Mouse (Mus musculus) limb, embryonic 14.5 days (tissue): Measurements from ENCODE around the gene Fgfr2. TPM values are rescaled to one million over a fixed set of nuclear protein-coding genes. Genes with fewer than 3 reads are reported as not detected.

Source experiments
- ATAC-seq: fragments of 200-750 bp; cut with Nextera tagmentation; 2 replicates; pipeline ENCODE4 v1.8.0; 2017; ENCODE audit warnings: low read depth, moderate number of reproducible peaks, moderate TSS enrichment; ENCODE audit not compliant: low FRiP score
- DNase-seq: peaks from one replicate; pipeline ENCODE4 v3.0.0-alpha.2; 2015; ENCODE audit warnings: low spot score
- H3K27ac ChIP-seq: fragments of 300-500 bp; sonication (generic); replicated peaks from 2 replicates; pipeline ENCODE4 v1.5.1; 2014; ENCODE audit warnings: low read depth, mild to moderate bottlenecking, low read length, moderate library complexity, mixed read lengths
- H3K27me3 ChIP-seq: fragments of 300-500 bp; sonication (generic); 2 replicates; pipeline ENCODE4 v1.6.1; 2014; ENCODE audit warnings: low read length, mixed read lengths; ENCODE audit not compliant: control insufficient read depth, insufficient read depth
- H3K36me3 ChIP-seq: fragments of 300-500 bp; sonication (generic); 2 replicates; pipeline ENCODE4 v1.6.1; 2014; ENCODE audit warnings: mild to moderate bottlenecking, low read length, moderate library complexity, mixed read lengths; ENCODE audit not compliant: control insufficient read depth, insufficient read depth
- H3K4me1 ChIP-seq: fragments of 300-500 bp; sonication (generic); 2 replicates; pipeline ENCODE4 v1.6.1; 2014; ENCODE audit warnings: antibody characterized with exemption, low read length, mixed read lengths; ENCODE audit not compliant: control insufficient read depth, insufficient read depth
- H3K4me2 ChIP-seq: fragments of 300-500 bp; sonication (generic); replicated peaks from 2 replicates; pipeline ENCODE4 v1.6.1; 2014; ENCODE audit warnings: low read depth, mild to moderate bottlenecking, low read length, moderate library complexity; ENCODE audit not compliant: severe bottlenecking
- H3K4me3 ChIP-seq: fragments of 300-500 bp; sonication (generic); replicated peaks from 2 replicates; pipeline ENCODE4 v1.5.1; 2014; ENCODE audit warnings: low read length
- H3K9ac ChIP-seq: fragments of 300-500 bp; sonication (generic); 2 replicates; pipeline ENCODE4 v1.6.1; 2014; ENCODE audit warnings: mild to moderate bottlenecking, low read depth, low read length, moderate library complexity; ENCODE audit not compliant: severe bottlenecking
- H3K9me3 ChIP-seq: fragments of 300-500 bp; sonication (generic); 2 replicates; pipeline ENCODE4 v1.6.1; 2016; ENCODE audit warnings: low read length; ENCODE audit not compliant: control insufficient read depth
- POLR2A ChIP-seq: fragments of 200-500 bp; IDR thresholded peaks from 2 replicates; pipeline ENCODE4 v1.8.0; 2012; ENCODE audit warnings: inconsistent platforms, mild to moderate bottlenecking, moderate library complexity, borderline replicate concordance; ENCODE audit not compliant: insufficient read depth, insufficient read length; ENCODE audit errors: extremely low read depth
- whole genome bisulfite sequencing: fragments of 180-500 bp; shearing (Covaris S2); extraction: QIAGEN DNeasy Blood & Tissue Kit; methylation state at CpG from one replicate; pipeline ENCODE4 v1.1.7; 2014; 5-methylcytosine and 5-hydroxymethylcytosine counted together
- polyA plus RNA-seq, 2 experiments: library from polyadenylated mRNA; depleted of rRNA in 1 of 2; stranded (reverse) in 1 of 2; unstranded in 1 of 2; fragments of >200 nt; fragmentation: Nextera tagmentation in 1 of 2; extraction: Ambion mirVana in 1 of 2; gene quantifications; 2 replicates each; pipeline versions ENCODE4 v1.2.1 to v1.2.3; 2012 to 2014

The Fgfr2 gene
- polyA plus RNA-seq, 2 experiments, result 131 to 133 TPM

- 66% methylated on average over 2 of the region's 2 CpGs for WGBS
- no peak overlapping the region for H3K4me3 ChIP-seq
- no peak overlapping the region for H3K27ac ChIP-seq
- DNase-seq, result no peak
- no peaks in the 10 kb centered on the region for H3K4me1 ChIP-seq
- ATAC-seq, result no peak
- H3K27me3 ChIP-seq, result no peaks in the 10 kb centered on the region
- no peak for TF ChIP-seq POLR2A
- peaks cover 5% of the 10 kb centered on the region; the same call in 1 of the 2 replicates for H3K36me3 ChIP-seq
- H3K4me2 ChIP-seq, result no peak overlapping the region
- H3K9me3 ChIP-seq, result no peaks in the 10 kb centered on the region
- no peak overlapping the region for H3K9ac ChIP-seq
These were observed 2204.9 kb downstream of the Fgfr2 start for GRCm38 (mm10) chr7:130918260-130918659.

DNA sequence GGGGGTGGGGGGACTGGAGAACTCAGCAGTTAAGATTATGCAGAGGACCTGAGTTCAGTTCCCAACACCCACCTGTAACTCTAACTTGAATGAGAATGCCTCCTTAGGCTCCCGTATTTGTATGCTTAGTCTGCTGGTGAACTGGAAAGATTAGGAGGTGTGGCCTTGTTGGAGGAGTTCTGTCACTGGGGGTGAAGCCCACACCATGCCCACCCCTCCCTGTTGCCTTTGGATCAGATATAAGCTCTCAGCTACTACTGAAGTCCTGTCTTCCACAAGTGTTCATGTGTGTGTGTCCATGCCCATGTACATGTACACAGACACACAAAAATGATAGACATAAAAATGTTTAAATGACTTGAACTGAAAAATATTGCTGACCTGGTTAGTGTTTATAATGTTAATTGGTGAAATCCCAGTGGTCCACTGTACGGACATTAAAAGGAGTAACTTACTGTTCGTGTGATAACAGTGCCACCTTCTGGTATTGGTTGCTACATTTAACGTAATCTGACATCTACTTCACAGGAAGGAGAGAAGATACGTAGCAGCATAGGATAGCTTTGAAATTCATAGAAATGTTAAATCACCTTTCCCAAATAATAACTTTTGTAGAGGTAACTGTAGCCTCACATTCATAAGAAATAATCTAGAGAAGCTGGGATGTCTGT lies 2208.3 kb downstream of the Fgfr2 start:
- no peak for ATAC-seq
- H3K9me3 ChIP-seq, result no peaks in the 10 kb centered on the region
- H3K27me3 ChIP-seq, result no peaks in the 10 kb centered on the region
- no peak overlapping the region for H3K4me3 ChIP-seq
- peak; percentile 61 for DNase-seq
- TF ChIP-seq POLR2A, result no peak
- H3K36me3 ChIP-seq, result peaks cover 16% of the 10 kb centered on the region
- H3K27ac ChIP-seq, result no peak overlapping the region
- H3K4me1 ChIP-seq, result no peaks in the 10 kb centered on the region
- no peak overlapping the region for H3K4me2 ChIP-seq
- 58% methylated on average over 5 of the region's 5 CpGs for WGBS
- no peak overlapping the region for H3K9ac ChIP-seq

DNA sequence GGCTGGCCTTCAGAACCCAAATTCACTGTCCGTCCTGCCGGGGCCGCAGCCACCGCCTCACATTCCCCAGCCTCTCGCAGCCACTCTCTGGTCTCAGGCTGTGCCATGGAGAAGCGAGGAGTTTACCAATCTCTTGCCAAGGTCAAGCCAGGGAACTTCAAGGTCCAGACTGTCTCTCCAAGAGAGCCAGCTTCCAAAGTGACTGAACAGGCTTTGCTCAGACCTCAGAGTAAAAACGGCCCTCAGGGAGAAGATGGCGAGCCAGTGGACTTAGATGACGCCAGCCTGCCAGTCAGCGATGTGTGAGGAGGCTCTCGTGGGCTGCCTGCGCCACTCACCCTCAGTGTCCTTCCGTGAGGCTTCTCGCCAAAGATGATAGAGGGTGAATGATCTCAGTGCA lies 2212.3 kb downstream of the Fgfr2 start:
- no peak overlapping the region for H3K4me2 ChIP-seq
- no peak for TF ChIP-seq POLR2A
- no peaks in the 10 kb centered on the region for H3K27me3 ChIP-seq
- no peak overlapping the region for H3K4me3 ChIP-seq
- WGBS, result 93% methylated on average over 14 of the region's 14 CpGs
- ATAC-seq (no peak), DNase-seq (no peak)
- no peak overlapping the region for H3K9ac ChIP-seq
- no peaks in the 10 kb centered on the region for H3K9me3 ChIP-seq
- H3K4me1 ChIP-seq, result no peaks in the 10 kb centered on the region
- no peak overlapping the region for H3K27ac ChIP-seq
- H3K36me3 ChIP-seq, result peaks cover 19% of the 10 kb centered on the region

DNA sequence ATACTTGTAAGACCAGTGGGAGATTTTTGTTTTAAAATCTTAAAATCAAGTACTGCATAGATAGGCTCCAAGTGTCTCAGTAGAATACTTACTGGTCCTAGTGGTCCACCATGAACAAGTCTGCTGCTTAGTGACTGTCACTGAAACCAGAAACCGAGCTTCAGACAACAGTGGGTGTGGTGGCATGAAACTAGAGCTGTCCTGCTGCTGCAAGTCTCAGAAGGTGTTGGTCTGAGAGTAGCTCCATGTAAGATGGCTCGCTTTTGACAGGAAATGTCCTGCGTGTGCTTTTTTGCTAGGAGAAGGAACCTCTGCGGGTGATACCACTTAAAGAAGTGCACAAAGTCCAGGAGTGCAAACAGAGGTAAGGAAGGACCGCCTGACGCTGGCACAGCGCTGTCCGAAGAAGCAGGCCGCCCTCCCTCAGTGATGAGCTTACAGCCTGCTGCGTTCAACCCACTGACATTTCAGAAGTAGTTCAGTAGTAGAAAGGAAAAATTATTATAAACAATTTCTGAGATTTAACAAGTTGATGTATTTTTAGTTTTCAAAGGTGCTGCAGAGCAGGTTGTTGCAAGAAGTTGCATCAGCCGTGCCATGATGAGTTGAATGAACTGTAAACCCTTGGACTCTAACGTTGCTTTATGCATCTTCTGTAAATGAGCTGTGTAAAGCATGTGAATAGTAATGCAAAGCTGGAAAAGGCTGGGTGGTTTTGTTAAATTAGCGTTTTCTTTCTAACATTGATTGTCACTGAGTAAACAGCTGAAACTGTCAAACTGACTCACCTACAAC lies 2218.4 kb downstream of the Fgfr2 start:
- H3K4me2 ChIP-seq, result no peak overlapping the region
- peaks cover 17% of the 10 kb centered on the region for H3K36me3 ChIP-seq
- H3K4me3 ChIP-seq, result no peak overlapping the region
- no peak overlapping the region for H3K9ac ChIP-seq
- no peak for ATAC-seq
- no peak overlapping the region for H3K27ac ChIP-seq
- 89% methylated on average over 13 of the region's 13 CpGs for WGBS
- H3K4me1 ChIP-seq, result no peaks in the 10 kb centered on the region
- no peaks in the 10 kb centered on the region for H3K9me3 ChIP-seq
- H3K27me3 ChIP-seq, result no peaks in the 10 kb centered on the region
- DNase-seq, result no peak
- TF ChIP-seq POLR2A, result no peak

DNA sequence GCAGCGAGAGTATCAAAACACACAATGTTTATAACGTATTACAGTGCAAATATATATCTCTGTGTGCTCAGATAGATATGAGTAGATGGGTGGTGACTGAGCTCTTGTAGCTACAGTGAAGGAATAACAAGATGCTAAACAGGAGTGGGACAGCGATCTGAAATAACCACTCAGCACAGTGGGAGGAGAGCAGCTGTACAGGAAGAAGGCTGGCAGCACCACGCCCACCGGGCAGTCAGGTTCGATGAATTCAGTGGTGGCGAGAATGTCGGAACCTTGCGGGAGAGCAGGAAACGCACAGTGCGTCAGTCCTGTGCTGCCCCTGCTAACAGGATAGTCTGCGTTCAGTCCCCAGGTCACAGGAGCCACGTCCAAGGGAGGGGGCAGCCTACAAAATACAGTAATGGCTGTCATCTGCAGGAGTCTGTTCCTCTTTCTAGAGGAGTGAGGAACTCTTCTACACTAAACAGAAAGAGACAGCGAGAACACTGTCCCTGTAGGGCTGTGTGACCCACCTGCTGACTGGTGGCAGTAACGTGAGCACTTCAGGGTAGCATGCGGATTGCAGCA lies 2219.6 kb downstream of the Fgfr2 start:
- H3K9ac ChIP-seq, result no peak overlapping the region
- no peaks in the 10 kb centered on the region for H3K9me3 ChIP-seq
- H3K27ac ChIP-seq, result no peak overlapping the region
- no peak for TF ChIP-seq POLR2A
- DNase-seq, result no peak
- H3K4me2 ChIP-seq, result no peak overlapping the region
- WGBS, result 88% methylated on average over 16 of the region's 16 CpGs
- peaks cover 19% of the 10 kb centered on the region for H3K36me3 ChIP-seq
- H3K4me3 ChIP-seq, result no peak overlapping the region
- H3K27me3 ChIP-seq, result no peaks in the 10 kb centered on the region
- H3K4me1 ChIP-seq, result no peaks in the 10 kb centered on the region
- ATAC-seq, result no peak
